Mouse (Mus musculus) C2C12 (cell line): ENCODE measurements around the gene Mbnl1. TPM values are rescaled to one million over a fixed set of nuclear protein-coding genes. Genes with fewer than 3 reads are reported as not detected.

Source experiments
- H3K27me3 ChIP-seq: one replicate; pipeline ENCODE4 v1.6.1; 2011; ENCODE audit not compliant: control insufficient read depth, insufficient read depth, insufficient read length
- H3K36me3 ChIP-seq: one replicate; pipeline ENCODE4 v1.6.1; 2011; ENCODE audit not compliant: control insufficient read depth, insufficient read depth
- H3K4me3 ChIP-seq: one replicate; pipeline ENCODE4 v1.5.1; 2011; ENCODE audit warnings: mild to moderate bottlenecking, control low read depth; ENCODE audit not compliant: poor library complexity, insufficient read depth, severe bottlenecking
- H3K79me2 ChIP-seq: one replicate; pipeline ENCODE4 v1.6.1; 2011; ENCODE audit not compliant: control insufficient read depth, insufficient read depth
- H3K79me3 ChIP-seq: one replicate; pipeline ENCODE4 v1.6.1; 2011; ENCODE audit warnings: low read depth, control low read depth
- H3ac ChIP-seq: one replicate; pipeline ENCODE3; 2011; ENCODE audit warnings: low read depth; ENCODE audit not compliant: control insufficient read depth, insufficient read length
- CEBPB ChIP-seq: IDR thresholded peaks from one replicate; pipeline ENCODE4 v1.6.1; 2011; ENCODE audit warnings: low read depth, mild to moderate bottlenecking, control low read depth, moderate library complexity
- CTCF ChIP-seq: IDR thresholded peaks from one replicate; pipeline ENCODE4 v1.5.1; 2011; ENCODE audit not compliant: control insufficient read depth, insufficient read depth, insufficient read length
- FOSL1 ChIP-seq: IDR thresholded peaks from one replicate; pipeline ENCODE4 v1.8.0; 2011; ENCODE audit warnings: mild to moderate bottlenecking, low read length; ENCODE audit not compliant: poor library complexity, insufficient read depth, severe bottlenecking
- MAX ChIP-seq: IDR thresholded peaks from one replicate; pipeline ENCODE4 v1.6.1; 2011; ENCODE audit warnings: mild to moderate bottlenecking, control low read depth
- MYOD1 ChIP-seq: IDR thresholded peaks from one replicate; pipeline ENCODE4 v1.6.1; 2011; ENCODE audit warnings: low read depth; ENCODE audit not compliant: control insufficient read depth, insufficient read length
- MYOG ChIP-seq: IDR thresholded peaks from one replicate; pipeline ENCODE4 v1.6.1; 2011; ENCODE audit not compliant: control insufficient read depth, insufficient read length; ENCODE audit errors: extremely low read depth
- USF1 ChIP-seq: IDR thresholded peaks from one replicate; pipeline ENCODE4 v1.6.1; 2011; ENCODE audit warnings: low read depth, mild to moderate bottlenecking, control low read depth, moderate library complexity
- polyA plus RNA-seq: library from polyadenylated mRNA; unstranded; fragments of >200 nt; fragmentation: generic; extraction: Trizol; gene quantifications from one replicate; pipeline ENCODE4 v1.2.1, GENCODE M21; 2012; ENCODE audit warnings: missing spikeins

The Mbnl1 gene
- polyA plus RNA-seq, 1 experiment: 37.7 TPM

GRCm38 (mm10) chr3:60507979-60508378, 35.3 kb downstream of the Mbnl1 start:
- Histone ChIP-seq H3K36me3 (peaks cover 28% of the 10 kb centered on the region), H3K79me2 (peaks cover 100% of the 10 kb centered on the region), H3K79me3 (peaks cover 99% of the 10 kb centered on the region), H3K27me3 (no peaks in the 10 kb centered on the region), H3K4me3 (no peak overlapping the region), H3ac (no peak overlapping the region)
- TF ChIP-seq CEBPB (no peak), FOSL1 (no peak), CTCF (no peak), MYOD1 (no peak), USF1 (no peak), MYOG (no peak), MAX (no peak)

DNA sequence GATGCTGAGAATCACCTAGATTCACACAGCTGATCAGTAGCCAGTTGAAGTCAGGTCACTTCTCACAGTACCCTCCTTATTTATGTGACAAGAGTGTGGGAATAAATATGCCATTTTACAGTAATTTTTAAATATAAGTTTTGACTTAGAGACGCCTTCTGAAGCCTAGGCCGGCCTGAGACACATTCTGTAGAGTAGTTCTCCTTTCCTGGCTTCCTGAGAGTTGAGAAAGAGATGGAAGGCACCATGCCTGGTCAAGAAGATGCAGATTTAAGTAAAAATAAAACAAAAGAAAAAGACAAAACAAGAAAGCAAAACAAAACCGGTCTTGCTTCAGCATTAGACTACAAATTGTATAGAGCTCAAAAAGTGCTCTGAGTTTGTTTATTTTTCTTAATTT, 38.6 kb downstream of the Mbnl1 start:
- no peak overlapping the region for H3K4me3 ChIP-seq
- peaks cover 96% of the 10 kb centered on the region for H3K79me3 ChIP-seq
- H3K79me2 ChIP-seq: peaks cover 100% of the 10 kb centered on the region
- peaks cover 25% of the 10 kb centered on the region for H3K36me3 ChIP-seq
- H3K27me3 ChIP-seq: no peaks in the 10 kb centered on the region
- H3ac ChIP-seq: no peak overlapping the region
- TF ChIP-seq MYOG: no peak
- TF ChIP-seq CTCF: no peak
- TF ChIP-seq MAX: no peak
- no peak for TF ChIP-seq MYOD1
- TF ChIP-seq FOSL1: no peak
- TF ChIP-seq CEBPB: no peak
- no peak for TF ChIP-seq USF1

- H3K4me3 ChIP-seq: no peak overlapping the region
- peaks cover 94% of the 10 kb centered on the region for H3K79me3 ChIP-seq
- TF ChIP-seq MYOD1 (no peak), FOSL1 (no peak), CEBPB (no peak), MAX (no peak), MYOG (no peak), USF1 (no peak)
- peaks cover 100% of the 10 kb centered on the region for H3K79me2 ChIP-seq
- no peak overlapping the region for H3ac ChIP-seq
- H3K36me3 ChIP-seq: peaks cover 18% of the 10 kb centered on the region
- no peaks in the 10 kb centered on the region for H3K27me3 ChIP-seq
Observed at GRCm38 (mm10) chr3:60513337-60513736, 40.7 kb downstream of the Mbnl1 start.

DNA sequence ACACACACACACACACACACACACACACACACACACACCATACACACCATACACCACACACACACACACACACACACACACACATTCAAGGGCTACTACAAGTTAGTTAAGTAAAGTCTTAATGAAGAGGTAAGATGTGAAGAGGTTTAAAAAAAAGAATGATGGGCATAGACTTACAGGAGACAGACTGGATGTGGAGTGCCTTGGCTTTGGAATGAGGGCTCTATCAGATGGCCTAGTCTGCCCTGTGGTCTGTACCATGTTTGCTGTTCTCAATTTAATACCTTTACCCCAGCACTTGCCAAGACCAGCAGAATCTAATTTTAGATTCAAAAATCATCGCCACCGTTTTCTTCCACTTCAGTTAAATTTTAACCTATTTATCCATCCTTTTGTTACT, 41.1 kb downstream of the Mbnl1 start:
- Histone ChIP-seq H3ac (no peak overlapping the region), H3K79me2 (peaks cover 100% of the 10 kb centered on the region), H3K79me3 (peaks cover 94% of the 10 kb centered on the region), H3K36me3 (peaks cover 18% of the 10 kb centered on the region), H3K27me3 (no peaks in the 10 kb centered on the region), H3K4me3 (no peak overlapping the region)
- no peak for TF ChIP-seq MYOD1
- no peak for TF ChIP-seq MYOG
- no peak for TF ChIP-seq FOSL1
- TF ChIP-seq CTCF: no peak
- no peak for TF ChIP-seq MAX
- TF ChIP-seq USF1: no peak
- no peak for TF ChIP-seq CEBPB

DNA sequence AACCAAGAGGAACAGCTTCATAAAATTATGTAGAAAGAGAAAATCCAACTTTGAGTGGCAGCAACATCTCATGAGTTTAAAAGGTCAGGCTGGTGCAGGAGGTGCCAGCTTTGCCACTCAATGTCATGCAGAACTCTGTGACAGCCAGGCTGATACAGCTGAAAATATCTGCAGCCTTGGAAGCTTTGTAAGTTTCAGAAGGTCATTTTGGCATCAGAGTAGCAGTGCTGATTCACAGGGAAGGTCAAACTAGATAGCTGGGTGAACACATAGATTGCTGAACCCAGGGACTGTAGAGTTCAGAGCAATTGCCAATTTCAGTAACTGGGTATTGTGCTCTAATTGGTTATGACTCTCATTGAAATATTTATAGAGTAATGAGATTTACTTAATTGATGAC, 42.8 kb downstream of the Mbnl1 start:
- Histone ChIP-seq H3K36me3 (peaks cover 26% of the 10 kb centered on the region), H3K79me3 (peaks cover 96% of the 10 kb centered on the region), H3K27me3 (no peaks in the 10 kb centered on the region), H3K4me3 (no peak overlapping the region), H3K79me2 (peaks cover 100% of the 10 kb centered on the region), H3ac (no peak overlapping the region)
- no peak for TF ChIP-seq MAX
- no peak for TF ChIP-seq MYOD1
- TF ChIP-seq CTCF: no peak
- TF ChIP-seq FOSL1: no peak
- TF ChIP-seq MYOG: no peak
- no peak for TF ChIP-seq USF1
- TF ChIP-seq CEBPB: no peak

GRCm38 (mm10) chr3:60516054-60516674, 43.5 kb downstream of the Mbnl1 start:
- Histone ChIP-seq H3K27me3 (no peaks in the 10 kb centered on the region), H3K36me3 (peaks cover 25% of the 10 kb centered on the region), H3K79me2 (peaks cover 100% of the 10 kb centered on the region), H3K79me3 (peaks cover 94% of the 10 kb centered on the region), H3ac (no peak overlapping the region), H3K4me3 (no peak overlapping the region)
- TF ChIP-seq FOSL1 (no peak), CEBPB (no peak), MYOD1 (no peak), MAX (peak; percentile 46), USF1 (peak; percentile 36), MYOG (no peak), CTCF (peak; percentile 63)
